Mouse (Mus musculus) liver, embryonic 14.5 days (tissue): Measurements from ENCODE around the gene Chp1. TPM values are rescaled to one million over a fixed set of nuclear protein-coding genes. Genes with fewer than 3 reads are reported as not detected.

Experiments used
- ATAC-seq: fragments of 200-750 bp; cut with Nextera tagmentation; 2 replicates; pipeline ENCODE4 v1.8.0; 2017; ENCODE audit warnings: moderate number of reproducible peaks, mild to moderate bottlenecking, moderate library complexity; ENCODE audit not compliant: insufficient read depth
- DNase-seq, 3 experiments: peaks; one replicate each; pipeline ENCODE4 v3.0.0-alpha.2; 2012 to 2013; ENCODE audit warnings: low read depth in 3 of 3, low spot score in 3 of 3
- H3K27ac ChIP-seq: fragments of 300-500 bp; sonication (generic); 2 replicates; pipeline ENCODE4 v1.5.1; 2014; ENCODE audit warnings: moderate library complexity, mild to moderate bottlenecking, control low read depth, inconsistent platforms
- H3K27me3 ChIP-seq: fragments of 300-500 bp; sonication (generic); 2 replicates; pipeline ENCODE4 v1.6.1; 2014; ENCODE audit warnings: mild to moderate bottlenecking, low read length, moderate library complexity; ENCODE audit not compliant: control insufficient read depth, insufficient read depth
- H3K36me3 ChIP-seq: fragments of 300-500 bp; sonication (generic); replicated peaks from 2 replicates; pipeline ENCODE4 v1.6.1; 2014; ENCODE audit warnings: low read depth; ENCODE audit not compliant: control insufficient read depth, insufficient read depth
- H3K4me1 ChIP-seq, 2 experiments: fragments of 200-500 bp in 1 of 2; fragments of 300-500 bp in 1 of 2; sonication (generic) in 1 of 2; replicated peaks; 2 replicates each; pipeline ENCODE4 v1.6.1; 2012 to 2014; ENCODE audit warnings: antibody characterized with exemption in 1 of 2, inconsistent platforms in 1 of 2, low read length in 1 of 2; ENCODE audit not compliant: control insufficient read depth in 2 of 2, insufficient read depth in 2 of 2
- H3K4me2 ChIP-seq: fragments of 300-500 bp; sonication (generic); 2 replicates; pipeline ENCODE4 v1.6.1; 2014; ENCODE audit warnings: low read depth, mild to moderate bottlenecking, control low read depth, moderate library complexity
- H3K4me3 ChIP-seq, 2 experiments: fragments of 200-500 bp in 1 of 2; fragments of 300-500 bp in 1 of 2; sonication (generic) in 1 of 2; 2 replicates each; pipeline ENCODE4 v1.5.1; 2012 to 2014; ENCODE audit warnings: low read depth in 2 of 2, low read length in 2 of 2, mild to moderate bottlenecking in 2 of 2, control low read depth in 1 of 2, inconsistent platforms in 1 of 2, moderate library complexity in 1 of 2; ENCODE audit not compliant: insufficient read depth in 1 of 2
- H3K9ac ChIP-seq: fragments of 300-500 bp; sonication (generic); replicated peaks from 2 replicates; pipeline ENCODE4 v1.6.1; 2014; ENCODE audit warnings: mild to moderate bottlenecking, control low read depth, moderate library complexity
- H3K9me3 ChIP-seq: fragments of 300-500 bp; sonication (generic); 2 replicates; pipeline ENCODE4 v1.6.1; 2016; ENCODE audit warnings: low read length, mixed read lengths; ENCODE audit not compliant: control insufficient read depth
- CTCF ChIP-seq: IDR thresholded peaks from 2 replicates; pipeline ENCODE4 v1.5.1; 2016; ENCODE audit warnings: antibody characterized with exemption, low read depth, control low read depth
- EP300 ChIP-seq: IDR thresholded peaks from 2 replicates; pipeline ENCODE4 v1.6.1; 2016; ENCODE audit warnings: antibody characterized with exemption, low read depth
- whole genome bisulfite sequencing: fragments of 180-500 bp; shearing (Covaris S2); extraction: QIAGEN DNeasy Blood & Tissue Kit; methylation state at CpG from one replicate; pipeline ENCODE4 v1.1.7; 2014; ENCODE audit not compliant: insufficient replicate concordance; 5-methylcytosine and 5-hydroxymethylcytosine counted together
- polyA plus RNA-seq, 2 experiments: library from polyadenylated mRNA; depleted of rRNA in 1 of 2; stranded (reverse) in 1 of 2; unstranded in 1 of 2; fragments of >200 nt; fragmentation: Nextera tagmentation in 1 of 2; extraction: Ambion mirVana in 1 of 2; gene quantifications; 2 replicates each; pipeline versions ENCODE4 v1.2.1 to v1.2.3; 2012 to 2014

Gene Chp1
- polyA plus RNA-seq, 2 experiments: 31.3 to 47.5 TPM

GRCm38 (mm10) chr2:119546848-119547521, 512 bp upstream of the Chp1 start:
- Histone ChIP-seq H3K9me3 (no peaks in the 10 kb centered on the region), H3K9ac (peak overlapping the region; percentile 72), H3K4me1 (peaks cover 14 to 16% of the 10 kb centered on the region in 2 experiments), H3K4me3 (peak overlapping the region; percentile 72 to 86), H3K27me3 (no peaks in the 10 kb centered on the region), H3K36me3 (no peaks in the 10 kb centered on the region), H3K4me2 (peak overlapping the region; percentile 84), H3K27ac (peak overlapping the region; percentile 87)
- DNase-seq: peak; percentile 86 to 91 (median 88)
- ATAC-seq: peak; percentile 81
- TF ChIP-seq EP300 (no peak), CTCF (peak; percentile 99)
- under 1% methylated on average over 30 of the region's 30 CpGs for WGBS

- Histone ChIP-seq H3K9me3 (no peaks in the 10 kb centered on the region), H3K4me1 (peaks cover 14 to 16% of the 10 kb centered on the region in 2 experiments), H3K36me3 (no peaks in the 10 kb centered on the region), H3K27me3 (no peaks in the 10 kb centered on the region), H3K27ac (peak overlapping the region; percentile 79), H3K4me3 (peak overlapping the region; percentile 78 to 86), H3K4me2 (peak overlapping the region; percentile 82), H3K9ac (peak overlapping the region; percentile 88)
- TF ChIP-seq CTCF: no peak
- no peak for TF ChIP-seq EP300
- WGBS: 6% methylated on average over 3 of the region's 3 CpGs
- no peak for DNase-seq
- ATAC-seq: no peak
Observed at GRCm38 (mm10) chr2:119548371-119548660, 819 bp downstream of the Chp1 start.

- DNase-seq (no peak), ATAC-seq (no peak)
- TF ChIP-seq CTCF (no peak), EP300 (no peak)
- Histone ChIP-seq H3K9ac (peak overlapping the region; percentile 88), H3K4me3 (peak overlapping the region; percentile 78 to 86), H3K4me2 (peak overlapping the region; percentile 82), H3K27me3 (no peaks in the 10 kb centered on the region), H3K27ac (no peak overlapping the region), H3K4me1 (peaks cover 14 to 16% of the 10 kb centered on the region in 2 experiments), H3K36me3 (no peaks in the 10 kb centered on the region), H3K9me3 (no peaks in the 10 kb centered on the region)
- WGBS: 73% methylated on average over 5 of the region's 5 CpGs
Observed at GRCm38 (mm10) chr2:119548691-119549090, 1.2 kb downstream of the Chp1 start.

DNA sequence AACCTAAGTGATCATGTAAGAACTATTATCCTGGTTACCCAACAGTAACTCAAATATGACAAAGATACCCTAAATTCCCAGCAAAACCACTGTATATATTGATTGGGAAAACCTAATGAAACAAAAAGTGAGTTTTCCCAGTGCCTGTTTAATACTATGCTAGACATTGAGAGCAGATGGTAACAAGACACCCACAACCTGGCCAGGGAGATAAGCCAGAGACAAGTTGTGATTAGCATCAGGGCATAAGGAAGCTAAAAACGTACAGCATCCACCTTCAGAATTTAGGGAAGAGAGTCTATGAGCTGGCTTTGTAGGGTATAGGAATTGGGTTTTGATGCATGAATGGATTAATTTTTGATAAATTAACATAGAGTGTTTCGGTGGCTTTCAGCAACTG, 2.2 kb downstream of the Chp1 start:
- Histone ChIP-seq H3K27ac (no peak overlapping the region), H3K9ac (peak overlapping the region; percentile 32; the same call in 1 of the 2 replicates)
- WGBS: 48% methylated on average over 2 of the region's 2 CpGs

DNA sequence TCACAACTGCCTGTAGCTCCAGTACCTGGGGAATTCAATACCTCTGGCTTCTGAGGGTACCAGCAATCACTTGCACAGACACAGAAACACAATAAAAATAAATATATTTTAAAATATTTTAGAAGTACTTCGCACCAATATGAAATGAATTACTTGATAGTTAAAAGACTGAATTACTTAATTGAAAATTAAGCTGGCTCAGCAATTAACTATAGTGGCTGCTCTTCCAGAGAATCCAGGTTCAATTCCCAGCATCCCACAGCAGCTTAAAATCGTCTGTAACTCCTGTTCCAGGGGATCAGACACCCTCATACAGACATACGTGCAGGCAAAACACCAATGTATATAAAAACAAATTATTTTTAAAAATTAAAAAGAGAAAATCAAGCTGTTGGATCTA, 10.5 kb downstream of the Chp1 start:
- ATAC-seq (no peak), DNase-seq (no peak)
- no peak overlapping the region for H3K9ac ChIP-seq
- H3K27ac ChIP-seq: no peak overlapping the region
- H3K36me3 ChIP-seq: no peaks in the 10 kb centered on the region
- H3K4me2 ChIP-seq: no peak overlapping the region
- no peaks in the 10 kb centered on the region for H3K27me3 ChIP-seq
- H3K9me3 ChIP-seq: no peaks in the 10 kb centered on the region
- no peak overlapping the region for H3K4me3 ChIP-seq
- WGBS: 72% methylated on average over 3 of the region's 3 CpGs
- TF ChIP-seq EP300 (no peak), CTCF (no peak)
- H3K4me1 ChIP-seq: peaks cover 0 to 7% of the 10 kb centered on the region in 2 experiments; a peak in 2 of 4 replicates

More for the DNA sequence above, 2.2 kb downstream of the Chp1 start:
- TF ChIP-seq EP300: peak; percentile 30; the same call in 1 of the 2 replicates
- TF ChIP-seq CTCF: no peak
- Histone ChIP-seq H3K36me3 (no peaks in the 10 kb centered on the region), H3K9me3 (no peaks in the 10 kb centered on the region), H3K27me3 (no peaks in the 10 kb centered on the region), H3K4me1 (peaks cover 14 to 16% of the 10 kb centered on the region in 2 experiments), H3K4me3 (peak overlapping the region in 1 of 2 experiments; percentile 86; a peak in 1 of 4 replicates), H3K4me2 (peak overlapping the region; percentile 82)
- ATAC-seq (no peak), DNase-seq (peak; percentile 26 to 50 (median 40))
